Mouse (Mus musculus): ENCODE results near the gene S100a2.

- TF ChIP-seq POLR2A (IDR thresholded peaks at IDR 0.05; ENCODE audit: extremely low read depth, insufficient read depth, low read length) (no peak), CTCF (IDR thresholded peaks at IDR 0.05; ENCODE audit: low read depth, low read length) (no peak)
These were observed 11.6 kb downstream of the S100a2 start, which contains the start of gene Gm42674 for GRCm38 (mm10) chr3:90601486-90602110.

Measured in liver, adult 2 months (tissue).